Comparison of ENCODE assay signal across 8 mouse cellular contexts in genomic region chr6:29433038-29433803, GRCm38 (mm10). TPM values are rescaled to one million over a fixed set of nuclear protein-coding genes. Genes with fewer than 3 reads are reported as not detected.
DNase-seq lines count a peak whose midpoint lies in the region; ATAC-seq lines count a peak whose summit lies in the region.

TSS of gene Flnc (plus strand) at chr6:29433256.

- H3K4me1 ChIP-seq in embryonic facial prominence, embryonic 12.5 days: peaks cover 59% of the 10 kb centered on the region
- H3K4me1 ChIP-seq in heart, embryonic 13.5 days: peaks cover 56% of the 10 kb centered on the region
- H3K4me1 ChIP-seq in limb, embryonic 10.5 days: peaks cover 65% of the 10 kb centered on the region
- H3K4me1 ChIP-seq in midbrain, embryonic 16.5 days (ENCODE audit: control insufficient read depth, insufficient read depth, low read length): peaks cover 21% of the 10 kb centered on the region

- H3K27me3 ChIP-seq in embryonic facial prominence, embryonic 12.5 days: peaks cover 29% of the 10 kb centered on the region
- no peaks in the 10 kb centered on the region for H3K27me3 ChIP-seq in heart, embryonic 13.5 days (replicated peaks)
- peaks cover 49% of the 10 kb centered on the region for H3K27me3 ChIP-seq in limb, embryonic 10.5 days (ENCODE audit: low read depth, poor library complexity, severe bottlenecking)
- peaks cover 27% of the 10 kb centered on the region for H3K27me3 ChIP-seq in midbrain, embryonic 16.5 days (ENCODE audit: control insufficient read depth, insufficient read depth, low read depth, low read length)

- peak; percentile 45 for DNase-seq in urinary bladder, postnatal 14 days (ENCODE audit: low spot score)
- no peak for DNase-seq in urinary bladder, postnatal 36 days (ENCODE audit: low spot score in 2 of 2)
- DNase-seq in limb, embryonic 10.5 days (ENCODE audit: low spot score): peak; percentile 68
- no peak for DNase-seq in thymus, postnatal 4 days
- DNase-seq in frontal cortex, adult 2 months (ENCODE audit: extremely low spot score in 1 of 2, low spot score in 1 of 2): no peak

- under 1% methylated on average over 68 of the region's 77 CpGs for WGBS in embryonic facial prominence, embryonic 12.5 days
- under 1% methylated on average over 67 of the region's 77 CpGs for WGBS in heart, embryonic 13.5 days
- WGBS in limb, embryonic 10.5 days: under 1% methylated on average over 77 of the region's 77 CpGs
- WGBS in midbrain, embryonic 16.5 days: under 1% methylated on average over 65 of the region's 77 CpGs

- H3K27ac ChIP-seq in embryonic facial prominence, embryonic 12.5 days: peak within 1 kb of the TSS; percentile 86; the same call in 1 of the 2 replicates
- H3K27ac ChIP-seq in heart, embryonic 13.5 days (replicated peaks): peak within 1 kb of the TSS; percentile 99
- peak within 1 kb of the TSS; percentile 87 for H3K27ac ChIP-seq in limb, embryonic 10.5 days
- H3K27ac ChIP-seq in midbrain, embryonic 16.5 days (ENCODE audit: low read length): no peak within 1 kb of the TSS; the same call in 1 of the 2 replicates

- H3K9me3 ChIP-seq in embryonic facial prominence, embryonic 12.5 days: no peaks in the 10 kb centered on the region
- H3K9me3 ChIP-seq in heart, embryonic 13.5 days: no peaks in the 10 kb centered on the region
- no peaks in the 10 kb centered on the region for H3K9me3 ChIP-seq in limb, embryonic 10.5 days (replicated peaks)
- no peaks in the 10 kb centered on the region for H3K9me3 ChIP-seq in midbrain, embryonic 16.5 days (replicated peaks; ENCODE audit: control insufficient read depth, low read length, poor library complexity, severe bottlenecking)

- peak within 1 kb of the TSS; percentile 50 for H3K4me3 ChIP-seq in embryonic facial prominence, embryonic 12.5 days
- peak within 1 kb of the TSS; percentile 81 for H3K4me3 ChIP-seq in heart, embryonic 13.5 days
- peak within 1 kb of the TSS; percentile 66 for H3K4me3 ChIP-seq in limb, embryonic 10.5 days
- H3K4me3 ChIP-seq in midbrain, embryonic 16.5 days (ENCODE audit: low read depth, low read length): peak within 1 kb of the TSS; percentile 41

- peak within 1 kb of the TSS; percentile 84 for H3K4me2 ChIP-seq in embryonic facial prominence, embryonic 12.5 days (replicated peaks)
- peak within 1 kb of the TSS; percentile 89 for H3K4me2 ChIP-seq in heart, embryonic 13.5 days
- peak within 1 kb of the TSS; percentile 75 for H3K4me2 ChIP-seq in midbrain, embryonic 16.5 days (ENCODE audit: low read length)

- H3K36me3 ChIP-seq in embryonic facial prominence, embryonic 12.5 days: no peaks in the 10 kb centered on the region
- H3K36me3 ChIP-seq in heart, embryonic 13.5 days: peaks cover 14% of the 10 kb centered on the region
- no peaks in the 10 kb centered on the region for H3K36me3 ChIP-seq in limb, embryonic 10.5 days
- H3K36me3 ChIP-seq in midbrain, embryonic 16.5 days (ENCODE audit: control insufficient read depth, insufficient read depth, low read length): no peaks in the 10 kb centered on the region

- peak within 1 kb of the TSS; percentile 56 for H3K9ac ChIP-seq in embryonic facial prominence, embryonic 12.5 days
- peak within 1 kb of the TSS; percentile 98 for H3K9ac ChIP-seq in heart, embryonic 13.5 days
- peak within 1 kb of the TSS; percentile 61 for H3K9ac ChIP-seq in midbrain, embryonic 16.5 days (ENCODE audit: low read depth, low read length)

- ATAC-seq in embryonic facial prominence, embryonic 12.5 days (ENCODE audit: insufficient number of reproducible peaks, insufficient read depth, low FRiP score, low TSS enrichment): no peak
- ATAC-seq in heart, embryonic 13.5 days (ENCODE audit: extremely low read depth, insufficient number of reproducible peaks, low FRiP score, low TSS enrichment): peak; percentile 29; the same call in 1 of the 2 replicates
- no peak for ATAC-seq in midbrain, embryonic 16.5 days

RNA-seq across cellular contexts. Expression of gene Flnc, which starts in this region (rescaled TPM):
- 14.0 and 15.6 TPM in 2 replicates for polyA plus RNA-seq in embryonic facial prominence, embryonic 12.5 days (2016; fragmentation: Nextera tagmentation; extraction: Ambion mirVana)
- 40.6 and 42.5 TPM in 2 replicates for polyA plus RNA-seq in heart, embryonic 13.5 days (2015; fragmentation: Nextera tagmentation; extraction: Ambion mirVana)
- polyA plus RNA-seq in limb, embryonic 10.5 days (2016; fragmentation: Nextera tagmentation; extraction: Ambion mirVana): 3.7 and 5.6 TPM in 2 replicates
- 2.0 and 2.2 TPM in 2 replicates for polyA plus RNA-seq in midbrain, embryonic 16.5 days (2015; fragmentation: Nextera tagmentation; extraction: Ambion mirVana)
- polyA plus RNA-seq in frontal cortex, adult 2 months (2012; rRNA removed): 0.44 and 0.66 TPM in 2 replicates

Comparison
In these comparisons a context has a peak if more than half of its experiments do, and no peak if none do; other contexts are left out.
1. DNase-seq: peak in urinary bladder, postnatal 14 days (single experiment) and limb, embryonic 10.5 days (single experiment); none in urinary bladder, postnatal 36 days (0 of 2), thymus, postnatal 4 days (single experiment) and frontal cortex, adult 2 months (0 of 2).
2. Peak in every context shown above with its lines, with median percentiles within 50 percentile points of each other: H3K4me2 ChIP-seq, H3K4me3 ChIP-seq and H3K9ac ChIP-seq.